Mouse (Mus musculus): ENCODE measurements around the gene Sbf2. TPM values are rescaled to one million over a fixed set of nuclear protein-coding genes. Genes with fewer than 3 reads are reported as not detected.

The Sbf2 gene
- polyA plus RNA-seq, 1 experiment from 2014 or later: 62.1 TPM

DNA sequence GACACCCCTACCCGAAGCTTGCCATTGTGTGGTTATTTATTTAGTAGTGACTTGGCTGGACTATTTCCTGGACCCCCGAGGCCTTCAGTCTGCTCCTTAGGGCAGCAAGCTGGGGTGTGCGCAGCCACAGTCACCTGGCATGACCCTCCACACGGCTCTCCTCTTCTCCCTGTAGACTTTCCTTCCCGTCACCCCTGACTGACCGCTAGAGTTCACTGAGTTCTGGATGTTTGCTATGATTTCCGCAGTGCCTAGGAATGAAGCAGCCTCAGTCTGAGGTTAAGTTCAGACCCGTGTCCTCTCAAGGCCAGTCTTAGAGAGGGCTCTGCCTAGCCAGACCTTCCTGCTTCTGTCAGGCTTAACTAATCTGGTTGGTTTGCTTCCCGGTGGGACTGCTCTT, 342.9 kb downstream of the Sbf2 start:
- 75% methylated on average over 9 of the region's 9 CpGs for WGBS
- no peaks in the 10 kb centered on the region for H3K9me3 ChIP-seq

DNA sequence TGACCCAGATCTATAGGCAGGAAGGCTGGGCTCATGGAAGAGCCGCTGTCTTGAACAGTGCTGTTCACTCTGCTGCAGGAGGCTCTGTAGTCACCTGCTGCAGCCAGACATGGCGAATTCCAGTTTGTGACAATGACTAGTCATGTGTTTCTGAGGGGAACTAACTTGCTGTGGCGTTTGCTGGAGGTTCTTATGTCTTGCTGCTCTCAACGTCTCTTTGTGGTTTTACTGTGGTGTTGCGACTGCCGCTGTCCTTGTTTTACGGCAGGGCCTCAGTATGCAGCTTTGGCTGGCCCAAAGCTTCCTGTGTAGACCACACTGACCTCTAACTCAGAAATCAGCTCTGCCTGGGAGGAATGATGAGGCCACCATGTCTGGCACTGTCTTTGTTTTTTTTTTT, 344.3 kb downstream of the Sbf2 start:
- Histone ChIP-seq H3K9me3 (no peaks in the 10 kb centered on the region), H3K4me1 (replicated peaks) (no peaks in the 10 kb centered on the region; the same call in 1 of the 2 replicates), H3K9ac (no peak overlapping the region), H3K36me3 (no peaks in the 10 kb centered on the region; the same call in 1 of the 2 replicates), H3K27me3 (no peaks in the 10 kb centered on the region), H3K4me2 (no peak overlapping the region), H3K4me3 (no peak overlapping the region), H3K27ac (no peak overlapping the region)
- 89% methylated on average over 7 of the region's 7 CpGs for WGBS
- no peak for ATAC-seq (ENCODE audit: low FRiP score)

More for the DNA sequence above, 342.9 kb downstream of the Sbf2 start:
- H3K27me3 ChIP-seq: no peaks in the 10 kb centered on the region
- no peak overlapping the region for H3K27ac ChIP-seq
- no peak for ATAC-seq (ENCODE audit: low FRiP score)
- H3K4me2 ChIP-seq: no peak overlapping the region
- H3K4me3 ChIP-seq: no peak overlapping the region
- H3K4me1 ChIP-seq (replicated peaks): no peaks in the 10 kb centered on the region; the same call in 1 of the 2 replicates
- H3K9ac ChIP-seq: no peak overlapping the region
- no peaks in the 10 kb centered on the region; the same call in 1 of the 2 replicates for H3K36me3 ChIP-seq

DNA sequence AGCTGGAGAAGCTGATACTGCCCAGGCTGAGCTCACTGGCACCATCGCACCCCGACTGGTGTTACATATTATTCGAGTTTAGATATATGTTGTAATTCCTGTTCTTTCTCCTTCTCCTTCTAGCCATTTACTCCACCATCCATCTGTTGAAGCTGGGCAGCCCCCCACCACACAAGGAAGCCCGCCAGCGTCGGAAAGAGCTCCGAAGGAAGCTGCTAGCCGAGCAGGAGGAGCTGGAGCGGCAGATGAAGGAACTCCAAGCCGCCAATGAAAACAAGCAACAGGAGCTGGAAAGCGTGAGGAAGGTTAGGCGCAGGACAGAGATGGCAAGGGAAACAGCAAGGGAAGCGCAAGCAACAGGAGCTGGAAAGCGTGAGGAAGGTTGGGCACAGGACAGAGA, 344.9 kb downstream of the Sbf2 start:
- no peaks in the 10 kb centered on the region for H3K27me3 ChIP-seq
- no peak overlapping the region for H3K9ac ChIP-seq
- H3K27ac ChIP-seq: 0 out of 2 replicates have a peak overlapping the region, but pooled peaks have one; percentile 18
- H3K4me2 ChIP-seq: no peak overlapping the region
- no peaks in the 10 kb centered on the region; the same call in 1 of the 2 replicates for H3K36me3 ChIP-seq
- H3K4me3 ChIP-seq: no peak overlapping the region
- no peak for ATAC-seq (ENCODE audit: low FRiP score)
- no peaks in the 10 kb centered on the region; the same call in 1 of the 2 replicates for H3K4me1 ChIP-seq (replicated peaks)
- no peaks in the 10 kb centered on the region for H3K9me3 ChIP-seq
- 90% methylated on average over 14 of the region's 14 CpGs for WGBS

DNA sequence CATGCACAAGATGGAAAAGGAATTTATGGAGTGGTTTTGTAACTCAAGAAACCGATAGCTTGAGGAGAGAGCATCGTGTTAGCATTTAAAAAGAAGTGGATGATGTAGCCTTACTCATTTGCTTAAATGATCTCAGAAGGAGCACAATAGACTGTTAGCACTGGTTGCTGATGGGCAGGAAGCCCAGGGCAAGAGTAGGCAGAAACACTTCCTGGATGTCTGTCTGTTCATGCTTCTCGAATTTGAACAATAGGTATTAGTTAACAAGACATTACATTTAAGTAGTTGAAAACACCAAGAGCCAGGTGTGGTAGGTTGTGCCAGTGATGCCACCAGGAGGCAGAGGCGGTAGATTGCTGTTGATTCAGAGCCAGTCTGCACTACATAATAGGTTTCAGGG, 346.2 kb downstream of the Sbf2 start:
- no peak overlapping the region for H3K4me3 ChIP-seq

DNA sequence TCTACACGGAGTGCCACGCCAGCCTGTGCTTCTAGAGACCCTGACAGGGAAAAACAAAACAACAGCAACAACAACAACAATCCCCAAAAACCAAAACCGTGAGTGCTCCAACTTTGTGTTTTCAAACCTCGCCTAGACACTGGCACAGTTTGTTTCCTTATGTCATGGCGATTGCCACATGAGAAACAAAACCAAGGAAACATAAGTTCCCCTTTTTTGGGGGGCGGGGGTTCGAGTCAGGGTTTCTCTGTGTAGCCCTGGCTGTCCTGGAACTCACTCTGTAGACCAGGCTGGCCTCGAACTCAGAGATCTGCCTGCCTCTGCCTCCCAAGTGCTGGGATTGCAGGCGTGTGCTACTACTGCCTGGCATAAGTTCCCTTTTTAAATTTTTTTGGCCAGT, 346.7 kb downstream of the Sbf2 start:
- WGBS: 92% methylated on average over 9 of the region's 9 CpGs
- no peaks in the 10 kb centered on the region; the same call in 1 of the 2 replicates for H3K4me1 ChIP-seq (replicated peaks)
- no peak for ATAC-seq (ENCODE audit: low FRiP score)
- H3K27ac ChIP-seq: no peak overlapping the region
- H3K9me3 ChIP-seq: no peaks in the 10 kb centered on the region
- no peak overlapping the region for H3K4me3 ChIP-seq
- H3K36me3 ChIP-seq: no peaks in the 10 kb centered on the region
- no peak overlapping the region for H3K4me2 ChIP-seq
- no peak overlapping the region for H3K9ac ChIP-seq
- H3K27me3 ChIP-seq: no peaks in the 10 kb centered on the region

More for the DNA sequence above, 346.2 kb downstream of the Sbf2 start:
- WGBS: 79% methylated on average over 4 of the region's 4 CpGs
- no peak overlapping the region for H3K4me2 ChIP-seq
- H3K27me3 ChIP-seq: no peaks in the 10 kb centered on the region
- H3K27ac ChIP-seq: no peak overlapping the region
- no peak overlapping the region for H3K9ac ChIP-seq
- no peak for ATAC-seq (ENCODE audit: low FRiP score)
- no peaks in the 10 kb centered on the region for H3K9me3 ChIP-seq
- H3K4me1 ChIP-seq (replicated peaks): no peaks in the 10 kb centered on the region; the same call in 1 of the 2 replicates
- H3K36me3 ChIP-seq: no peaks in the 10 kb centered on the region

DNA sequence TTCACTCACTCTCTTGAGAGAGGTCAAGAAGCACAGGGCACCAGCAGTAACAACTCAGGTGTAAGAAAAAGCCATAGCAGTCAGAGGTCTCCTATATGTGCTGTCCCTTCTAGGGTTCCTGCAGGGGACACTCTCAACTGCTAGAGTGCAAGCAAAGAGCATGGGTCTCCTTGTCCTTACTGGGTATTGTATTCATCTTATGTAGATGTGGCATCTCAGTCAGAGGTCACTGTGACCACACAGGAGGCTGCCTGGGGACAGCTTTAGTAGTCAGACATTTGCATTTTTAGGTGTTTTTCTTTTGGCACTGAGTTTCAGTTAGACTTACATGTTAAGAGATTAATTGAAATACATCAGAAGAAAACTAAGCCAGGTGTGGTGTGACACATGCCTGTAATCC, 347.7 kb downstream of the Sbf2 start:
- Histone ChIP-seq H3K27me3 (no peaks in the 10 kb centered on the region), H3K4me1 (replicated peaks) (no peaks in the 10 kb centered on the region), H3K9ac (no peak overlapping the region), H3K4me3 (no peak overlapping the region), H3K9me3 (no peaks in the 10 kb centered on the region), H3K4me2 (no peak overlapping the region), H3K36me3 (no peaks in the 10 kb centered on the region), H3K27ac (no peak overlapping the region)
- ATAC-seq (ENCODE audit: low FRiP score): no peak

DNA sequence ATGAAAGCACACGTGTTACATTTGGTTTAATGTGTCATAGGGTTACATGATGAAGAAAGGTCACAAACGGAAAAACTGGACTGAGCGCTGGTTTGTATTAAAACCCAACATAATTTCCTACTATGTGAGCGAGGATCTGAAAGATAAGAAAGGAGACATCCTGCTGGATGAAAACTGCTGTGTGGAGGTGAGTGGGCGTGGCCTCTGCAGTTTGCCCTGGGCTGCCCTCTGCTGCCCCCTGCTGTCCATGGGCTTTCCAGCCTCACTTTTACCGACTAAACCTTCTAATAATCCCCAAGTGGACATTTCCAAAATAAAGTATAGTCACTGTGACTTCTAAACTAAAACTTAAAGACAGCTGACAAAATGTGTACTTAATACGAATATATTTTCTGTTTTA, 348.9 kb downstream of the Sbf2 start:
- ATAC-seq (ENCODE audit: low FRiP score): no peak
- Histone ChIP-seq H3K4me3 (no peak overlapping the region), H3K9me3 (no peaks in the 10 kb centered on the region), H3K27ac (no peak overlapping the region), H3K9ac (no peak overlapping the region), H3K4me2 (no peak overlapping the region), H3K36me3 (no peaks in the 10 kb centered on the region), H3K4me1 (replicated peaks) (no peaks in the 10 kb centered on the region), H3K27me3 (no peaks in the 10 kb centered on the region)
- WGBS: 36% methylated on average over 7 of the region's 7 CpGs

DNA sequence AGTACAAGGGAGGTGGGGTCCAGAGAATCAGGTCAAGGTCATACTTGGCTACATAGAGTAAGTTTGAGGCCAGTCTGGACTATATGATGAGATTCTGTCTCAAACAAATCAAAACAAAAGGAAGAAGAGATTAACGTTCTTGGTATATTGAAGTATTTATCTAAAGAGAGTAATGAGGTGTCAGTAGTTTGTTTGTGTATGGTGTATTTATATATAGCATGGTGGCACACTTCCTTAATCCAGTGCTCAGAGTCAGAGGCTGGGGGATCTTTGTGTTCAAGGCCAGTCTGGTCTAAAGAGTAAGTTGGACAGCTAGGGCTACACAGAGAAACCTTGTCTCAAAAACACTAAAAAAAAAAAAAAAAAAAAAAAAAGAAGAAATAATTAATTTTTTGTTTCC, 351.2 kb downstream of the Sbf2 start:
- H3K4me3 ChIP-seq: no peak overlapping the region
- no peak for ATAC-seq (ENCODE audit: low FRiP score)
- no peak overlapping the region for H3K27ac ChIP-seq
- H3K9me3 ChIP-seq: no peaks in the 10 kb centered on the region
- H3K4me1 ChIP-seq (replicated peaks): no peaks in the 10 kb centered on the region
- no peaks in the 10 kb centered on the region for H3K27me3 ChIP-seq
- H3K36me3 ChIP-seq: no peaks in the 10 kb centered on the region
- no peak overlapping the region for H3K9ac ChIP-seq
- 82% methylated on average over 1 of the region's 1 CpGs for WGBS
- no peak overlapping the region for H3K4me2 ChIP-seq

DNA sequence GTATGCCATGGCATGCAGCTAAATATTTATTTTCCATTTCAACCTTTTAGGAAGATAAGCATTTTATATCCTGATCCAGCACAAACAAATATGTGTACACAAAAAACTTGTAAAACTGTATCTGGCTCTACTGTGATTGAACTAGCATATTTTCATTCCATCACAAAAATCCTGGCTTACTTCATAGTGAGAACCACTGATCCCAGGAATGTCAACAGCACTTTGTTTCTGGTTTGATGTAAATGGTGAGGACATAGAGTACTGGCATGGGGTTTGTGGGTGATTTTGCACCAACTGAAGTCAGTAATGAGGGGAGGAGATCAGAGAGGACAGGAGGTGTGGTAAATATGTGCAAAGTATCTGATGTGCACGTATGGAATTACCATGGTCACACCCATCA, 352.1 kb downstream of the Sbf2 start:
- Histone ChIP-seq H3K4me1 (replicated peaks) (no peaks in the 10 kb centered on the region), H3K9ac (no peak overlapping the region), H3K27ac (no peak overlapping the region), H3K4me2 (no peak overlapping the region), H3K4me3 (no peak overlapping the region), H3K36me3 (no peaks in the 10 kb centered on the region), H3K27me3 (no peaks in the 10 kb centered on the region), H3K9me3 (no peaks in the 10 kb centered on the region)
- ATAC-seq (ENCODE audit: low FRiP score): no peak
- WGBS: 67% methylated on average over 1 of the region's 1 CpGs

DNA sequence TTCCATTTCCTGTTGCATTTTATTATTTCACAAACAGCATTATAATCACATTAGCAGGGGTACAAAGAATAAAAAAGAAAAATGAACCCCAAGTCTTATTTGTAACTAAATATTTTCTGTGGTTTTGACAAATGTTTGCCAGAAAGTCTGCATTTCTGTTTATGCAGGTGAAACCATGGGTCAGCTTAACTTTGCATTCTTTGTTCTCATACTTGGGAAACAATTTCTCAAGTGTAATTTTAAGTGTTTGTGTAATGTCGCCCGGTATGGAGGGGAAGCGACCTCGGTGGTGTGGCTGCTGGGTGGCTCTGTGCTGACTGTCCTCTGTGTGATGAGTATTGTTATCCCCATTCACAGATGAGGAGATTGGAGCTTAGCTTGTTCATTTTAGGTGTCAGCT, 352.9 kb downstream of the Sbf2 start:
- WGBS: 80% methylated on average over 4 of the region's 4 CpGs
- H3K36me3 ChIP-seq: no peaks in the 10 kb centered on the region
- no peak for ATAC-seq (ENCODE audit: low FRiP score)

DNA sequence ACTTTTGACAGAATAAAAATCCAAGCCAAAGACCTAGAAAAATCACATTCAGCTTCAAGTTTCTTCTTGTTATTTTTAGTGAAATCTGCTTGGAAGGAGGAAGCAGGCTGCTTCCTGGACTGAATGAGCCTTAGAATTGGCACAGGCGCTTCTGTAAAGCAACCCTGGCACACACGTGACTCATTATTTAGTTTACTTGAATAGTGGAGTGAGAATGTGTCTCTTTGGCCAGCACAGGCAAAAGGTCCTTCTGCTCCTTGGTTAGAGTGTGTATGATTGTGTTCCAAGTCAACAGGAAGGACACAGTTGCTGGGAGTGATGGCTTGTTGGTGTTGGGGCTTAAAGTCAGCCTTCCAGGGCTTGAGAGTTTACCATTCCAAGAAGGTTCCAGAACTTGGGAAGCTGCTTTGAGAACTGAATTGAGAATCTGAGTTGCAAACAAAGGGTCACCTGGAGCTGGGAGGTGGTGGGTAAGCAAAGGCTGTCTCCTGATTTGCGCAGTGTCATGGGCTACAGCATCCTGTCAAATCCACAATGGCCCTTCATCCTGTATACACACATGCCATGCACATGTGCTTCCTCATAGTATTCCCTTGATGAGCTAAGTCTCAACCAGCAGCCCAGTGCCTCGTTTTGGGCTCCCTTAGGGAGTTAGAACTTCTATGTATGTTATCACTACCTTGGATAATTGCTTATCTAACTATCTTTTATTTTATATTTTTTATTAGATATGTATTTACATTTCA, 354.6 kb downstream of the Sbf2 start:
- ATAC-seq (ENCODE audit: low FRiP score): no peak
- Histone ChIP-seq H3K27me3 (no peaks in the 10 kb centered on the region), H3K4me2 (no peak overlapping the region), H3K4me1 (replicated peaks) (no peaks in the 10 kb centered on the region), H3K9me3 (no peaks in the 10 kb centered on the region), H3K36me3 (no peaks in the 10 kb centered on the region), H3K27ac (no peak overlapping the region), H3K4me3 (no peak overlapping the region), H3K9ac (no peak overlapping the region)
- WGBS: 85% methylated on average over 4 of the region's 4 CpGs

More for the DNA sequence above, 352.9 kb downstream of the Sbf2 start:
- no peaks in the 10 kb centered on the region for H3K4me1 ChIP-seq (replicated peaks)
- H3K27ac ChIP-seq: no peak overlapping the region
- H3K4me2 ChIP-seq: no peak overlapping the region
- no peaks in the 10 kb centered on the region for H3K27me3 ChIP-seq
- no peaks in the 10 kb centered on the region for H3K9me3 ChIP-seq
- H3K9ac ChIP-seq: no peak overlapping the region
- no peak overlapping the region for H3K4me3 ChIP-seq

DNA sequence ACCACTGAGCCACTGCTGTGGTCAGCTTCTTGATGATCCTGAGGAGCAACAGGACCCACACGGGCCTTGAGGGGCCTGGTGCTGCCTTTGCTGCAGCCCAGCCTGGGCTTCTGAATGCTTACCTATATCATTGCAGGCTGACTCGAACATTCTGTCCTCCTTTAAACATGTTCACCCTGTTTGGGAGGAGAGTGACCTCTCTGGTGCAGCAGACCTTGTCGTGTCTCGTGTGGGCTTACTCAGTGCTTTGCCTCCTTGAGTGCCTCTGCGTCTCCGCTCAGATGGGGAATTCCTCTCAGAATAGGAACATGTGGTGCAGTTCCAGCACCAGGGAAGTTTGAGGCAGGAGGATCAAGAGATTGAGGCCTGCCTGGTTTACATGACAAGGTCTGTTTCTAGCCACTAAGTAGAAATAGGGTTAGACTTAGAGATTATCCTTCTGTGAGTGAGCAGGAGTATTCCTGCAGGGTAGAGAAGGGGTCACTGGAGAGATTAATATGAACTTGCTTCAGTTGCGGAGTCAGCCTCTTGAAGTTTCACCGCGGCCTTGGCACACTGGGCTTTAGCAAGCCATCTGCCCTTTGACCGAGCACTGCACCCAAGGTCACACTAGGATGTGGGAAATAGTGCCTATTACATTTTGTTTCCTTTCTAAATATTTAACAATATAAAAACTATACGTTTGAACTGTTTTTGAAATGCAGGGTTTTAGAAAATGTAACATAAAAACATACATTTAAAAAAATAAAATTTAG, 356.3 kb downstream of the Sbf2 start:
- Histone ChIP-seq H3K36me3 (no peaks in the 10 kb centered on the region), H3K27ac (no peak overlapping the region), H3K27me3 (no peaks in the 10 kb centered on the region), H3K4me1 (replicated peaks) (no peaks in the 10 kb centered on the region), H3K9ac (no peak overlapping the region), H3K4me3 (no peak overlapping the region), H3K9me3 (no peaks in the 10 kb centered on the region), H3K4me2 (no peak overlapping the region)
- ATAC-seq (ENCODE audit: low FRiP score): no peak
- WGBS: 84% methylated on average over 11 of the region's 11 CpGs

Data from hindbrain, embryonic 13.5 days (tissue).